Mouse (Mus musculus): ENCODE measurements around the gene Cckar.

GRCm38 (mm10) chr5:53662413-53662812, 45.1 kb downstream of the Cckar start:
- TF ChIP-seq CTCF (IDR thresholded peaks at IDR 0.05) = no peak
- TF ChIP-seq EP300 (IDR thresholded peaks at IDR 0.05) = no peak

Measured in lung, postnatal 0 days (tissue).